Comparison of ENCODE assay signal across 7 mouse cellular contexts in the genomic region with DNA sequence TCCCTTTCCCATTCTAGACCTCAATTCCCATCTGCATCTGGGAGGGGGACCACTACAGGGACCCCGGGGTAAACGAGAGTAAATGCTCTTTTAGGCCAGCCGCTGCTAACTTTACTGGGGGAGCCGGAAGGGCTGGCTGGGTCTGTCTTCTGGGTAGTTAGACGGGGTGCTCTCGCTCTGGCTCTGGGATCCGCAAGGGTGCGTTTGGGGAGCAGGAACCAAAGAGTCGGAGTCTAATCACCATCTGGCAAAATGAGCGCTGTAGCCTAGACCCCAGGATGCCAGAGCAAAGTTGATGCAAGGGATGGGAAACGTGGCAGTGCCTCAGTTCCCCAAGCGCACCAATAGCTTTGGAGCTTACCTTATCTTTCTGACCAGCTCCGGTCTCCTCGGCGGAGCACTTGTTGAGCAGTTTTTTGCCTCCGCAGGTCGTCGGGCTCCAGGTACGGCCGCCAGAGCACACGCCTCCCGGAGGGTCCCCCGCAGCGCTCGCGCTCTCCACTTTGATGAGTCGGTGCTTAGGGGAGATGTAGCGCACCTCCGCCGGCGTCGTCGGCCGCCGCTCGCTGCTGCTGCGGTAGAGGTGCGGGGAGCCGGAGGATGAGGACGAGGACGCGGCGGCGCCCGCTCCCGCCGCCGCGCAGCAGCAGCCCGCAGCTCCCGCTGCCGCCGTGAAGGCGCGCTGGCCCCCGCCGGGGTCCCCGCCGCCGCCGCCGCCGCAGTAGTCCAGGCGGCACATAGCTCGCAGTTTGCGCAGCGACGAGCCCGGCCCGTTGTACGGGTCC. TPM values are rescaled to one million over a fixed set of nuclear protein-coding genes. Genes with fewer than 3 reads are reported as not detected.
A peak's percentile ranks its signal among the peaks of the same experiment; 100 is the strongest.
DNase-seq lines count a peak whose midpoint lies in the region; ATAC-seq and TF ChIP-seq lines count a peak whose summit lies in the region.

No protein-coding gene starts in this region.

- TF ChIP-seq EP300 in lung, postnatal 0 days (IDR thresholded peaks at IDR 0.05) = no peak

- H3K9ac ChIP-seq in embryonic facial prominence, embryonic 11.5 days (replicated peaks; ENCODE audit: low read length) = peak overlapping the region; percentile 83
- H3K9ac ChIP-seq in hindbrain, embryonic 16.5 days (ENCODE audit: low read depth, low read length) = peak overlapping the region; percentile 81
- peak overlapping the region; percentile 90 for H3K9ac ChIP-seq in lung, postnatal 0 days (replicated peaks; ENCODE audit: low read depth)

- no peaks in the 10 kb centered on the region for H3K36me3 ChIP-seq in thymus, adult 2 months (ENCODE audit: control insufficient read depth, insufficient read depth, low read length)
- no peaks in the 10 kb centered on the region for H3K36me3 ChIP-seq in embryonic facial prominence, embryonic 11.5 days (replicated peaks; ENCODE audit: control insufficient read depth, insufficient read depth, low read depth, low read length)
- no peaks in the 10 kb centered on the region for H3K36me3 ChIP-seq in hindbrain, embryonic 16.5 days (ENCODE audit: control insufficient read depth, insufficient read depth, low read length)
- H3K36me3 ChIP-seq in lung, postnatal 0 days (ENCODE audit: insufficient read depth, low read length) = no peaks in the 10 kb centered on the region

- no peak for DNase-seq in thymus, adult 2 months
- DNase-seq in thymus, adult 18-20 months = no peak
- peak; percentile 35 for DNase-seq in embryonic facial prominence, embryonic 11.5 days (ENCODE audit: low spot score)
- DNase-seq in lung, postnatal 0 days (ENCODE audit: low spot score) = peak; percentile 18
- peak; percentile 6 for DNase-seq in thymus, postnatal 25 days
- DNase-seq in cerebellum, adult 18-20 months = no peak

- H3K4me1 ChIP-seq in thymus, adult 2 months (replicated peaks; ENCODE audit: control insufficient read depth, insufficient read depth, low read length) = peaks cover 22% of the 10 kb centered on the region
- H3K4me1 ChIP-seq in embryonic facial prominence, embryonic 11.5 days (ENCODE audit: control insufficient read depth, insufficient read depth, low read length) = peaks cover 11% of the 10 kb centered on the region
- peaks cover 20% of the 10 kb centered on the region for H3K4me1 ChIP-seq in hindbrain, embryonic 16.5 days (ENCODE audit: control insufficient read depth, insufficient read depth, low read depth, low read length)
- peaks cover 11% of the 10 kb centered on the region for H3K4me1 ChIP-seq in lung, postnatal 0 days (ENCODE audit: insufficient read depth, low read depth, low read length)

- no peak for TF ChIP-seq POLR2A in thymus, adult 2 months (IDR thresholded peaks at IDR 0.05; ENCODE audit: control insufficient read depth, extremely low read depth, insufficient read depth, low read length, poor library complexity)

- H3K27ac ChIP-seq in thymus, adult 2 months (ENCODE audit: control insufficient read depth, insufficient read depth, low read length) = no peak overlapping the region
- H3K27ac ChIP-seq in embryonic facial prominence, embryonic 11.5 days (replicated peaks; ENCODE audit: low read depth, low read length) = peak overlapping the region; percentile 41; the same call in 1 of the 2 replicates
- H3K27ac ChIP-seq in hindbrain, embryonic 16.5 days (ENCODE audit: low read depth, low read length) = peak overlapping the region; percentile 88
- H3K27ac ChIP-seq in lung, postnatal 0 days (ENCODE audit: low read length) = peak overlapping the region; percentile 98

- no peaks in the 10 kb centered on the region for H3K9me3 ChIP-seq in embryonic facial prominence, embryonic 11.5 days (replicated peaks; ENCODE audit: control insufficient read depth, low read length)
- no peaks in the 10 kb centered on the region for H3K9me3 ChIP-seq in hindbrain, embryonic 16.5 days (ENCODE audit: control insufficient read depth, low read length)
- H3K9me3 ChIP-seq in lung, postnatal 0 days (ENCODE audit: low read length) = no peaks in the 10 kb centered on the region

- no peak for TF ChIP-seq CTCF in thymus, adult 2 months (IDR thresholded peaks at IDR 0.05; ENCODE audit: borderline replicate concordance, control insufficient read depth, extremely low read depth, insufficient read depth, low read length, poor library complexity)
- no peak for TF ChIP-seq CTCF in lung, postnatal 0 days (IDR thresholded peaks at IDR 0.05)

- no peak for ATAC-seq in embryonic facial prominence, embryonic 11.5 days (replicated peaks; ENCODE audit: insufficient number of reproducible peaks, low FRiP score, low TSS enrichment, low read depth)
- ATAC-seq in hindbrain, embryonic 16.5 days = peak; percentile 0; the same call in 1 of the 2 replicates
- no peak for ATAC-seq in lung, postnatal 0 days

- peaks cover 10% of the 10 kb centered on the region for H3K27me3 ChIP-seq in thymus, adult 2 months (ENCODE audit: control insufficient read depth, insufficient read depth, low read length)
- no peaks in the 10 kb centered on the region for H3K27me3 ChIP-seq in embryonic facial prominence, embryonic 11.5 days (ENCODE audit: control insufficient read depth, insufficient read depth, low read length)
- no peaks in the 10 kb centered on the region for H3K27me3 ChIP-seq in hindbrain, embryonic 16.5 days (replicated peaks; ENCODE audit: control insufficient read depth, insufficient read depth, low read length)
- no peaks in the 10 kb centered on the region for H3K27me3 ChIP-seq in lung, postnatal 0 days (replicated peaks; ENCODE audit: insufficient read depth, low read length)

- WGBS in thymus, adult 2 months = 3% methylated on average over 68 of the region's 71 CpGs
- WGBS in embryonic facial prominence, embryonic 11.5 days = under 1% methylated on average over 70 of the region's 71 CpGs
- WGBS in hindbrain, embryonic 16.5 days = under 1% methylated on average over 66 of the region's 71 CpGs
- under 1% methylated on average over 70 of the region's 71 CpGs for WGBS in lung, postnatal 0 days

- H3K4me2 ChIP-seq in embryonic facial prominence, embryonic 11.5 days (ENCODE audit: low read depth, low read length) = peak overlapping the region; percentile 99
- H3K4me2 ChIP-seq in hindbrain, embryonic 16.5 days (ENCODE audit: low read length) = peak overlapping the region; percentile 92
- H3K4me2 ChIP-seq in lung, postnatal 0 days (replicated peaks; ENCODE audit: low read depth, low read length) = peak overlapping the region; percentile 81

- peak overlapping the region; percentile 40 for H3K4me3 ChIP-seq in thymus, adult 2 months (ENCODE audit: control insufficient read depth, insufficient read depth, low read length)
- peak overlapping the region; percentile 58 for H3K4me3 ChIP-seq in embryonic facial prominence, embryonic 11.5 days (ENCODE audit: low read depth, low read length)
- peak overlapping the region; percentile 76 for H3K4me3 ChIP-seq in hindbrain, embryonic 16.5 days (ENCODE audit: low read length)
- peak overlapping the region; percentile 84 for H3K4me3 ChIP-seq in lung, postnatal 0 days (ENCODE audit: low read depth, low read length)

RNA-seq across cellular contexts. Expression of a gene that starts 2.9 kb away (rescaled TPM):
- polyA plus RNA-seq in thymus, adult 2 months (2012; rRNA removed) = 12.0 and 14.5 TPM in 2 replicates
- 5.8 and 7.5 TPM in 2 replicates for polyA plus RNA-seq in embryonic facial prominence, embryonic 11.5 days (2014; fragmentation: Nextera tagmentation; extraction: Ambion mirVana)
- polyA plus RNA-seq in hindbrain, embryonic 16.5 days (2015; fragmentation: Nextera tagmentation; extraction: Ambion mirVana) = 2.6 and 3.8 TPM in 2 replicates
- polyA plus RNA-seq in lung, postnatal 0 days (2015; fragmentation: Nextera tagmentation; extraction: Ambion mirVana) = 7.1 and 8.8 TPM in 2 replicates

Comparison
In these comparisons a context has a peak if more than half of its experiments do, and no peak if none do; other contexts are left out.
1. DNase-seq: peak in embryonic facial prominence, embryonic 11.5 days (single experiment), lung, postnatal 0 days (single experiment) and thymus, postnatal 25 days (single experiment); none in thymus, adult 2 months (single experiment), thymus, adult 18-20 months (0 of 2) and cerebellum, adult 18-20 months (0 of 2).
2. Peak in every context shown above with its lines, with median percentiles within 50 percentile points of each other: H3K4me3 ChIP-seq, H3K4me2 ChIP-seq and H3K9ac ChIP-seq.